Mouse (Mus musculus): Measurements from ENCODE around the gene Sprtn. TPM values are rescaled to one million over a fixed set of nuclear protein-coding genes. Genes with fewer than 3 reads are reported as not detected.

Sprtn gene
- polyA plus RNA-seq (2017; shearing (Covaris generic)), result 3.1 TPM

DNA sequence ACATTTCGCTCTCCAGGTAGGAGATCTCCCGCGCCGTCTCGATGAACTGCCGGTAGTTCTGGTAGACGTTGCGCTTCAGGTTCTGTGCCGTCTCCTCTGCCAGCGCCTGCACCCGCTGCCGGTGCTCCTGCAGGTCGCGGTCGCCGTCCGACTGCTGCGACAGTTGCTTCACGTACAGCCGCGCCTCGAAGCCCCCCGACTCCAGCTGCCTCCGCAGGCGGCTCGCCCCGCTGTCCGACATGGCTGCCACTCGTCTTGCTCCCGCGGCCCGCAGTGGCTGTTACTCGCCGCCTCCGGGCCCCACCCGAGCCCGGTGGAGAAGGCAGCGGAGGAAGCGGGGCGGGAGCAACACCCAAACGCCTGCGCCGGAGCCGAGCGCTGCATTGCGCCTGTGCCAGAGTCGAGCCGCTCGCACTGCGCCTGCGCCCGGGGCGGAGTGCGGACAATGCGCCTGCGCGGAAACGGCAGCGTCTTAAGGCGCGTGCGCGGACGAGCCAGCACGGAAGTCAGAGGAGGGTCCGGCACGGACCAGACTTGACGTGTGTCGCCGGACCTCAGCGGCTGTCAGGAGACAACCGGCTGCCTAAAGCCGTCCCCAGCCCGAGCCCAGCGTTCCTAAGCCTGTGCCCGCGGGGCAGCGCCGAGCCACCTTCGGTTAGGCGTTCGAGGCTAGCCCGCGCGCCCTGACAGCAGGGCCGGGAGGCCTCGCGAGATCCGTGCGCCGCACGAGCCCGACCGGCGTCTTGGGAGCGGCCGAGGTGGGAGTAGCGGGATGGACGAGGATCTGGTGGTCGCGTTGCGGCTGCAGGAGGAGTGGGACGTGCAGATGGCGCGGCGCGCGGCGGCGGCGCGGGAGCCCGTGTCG is at the start of gene Sprtn, which contains the start of gene Exoc8:
Gene Sprtn, plus strand, starts transcription at position 501 of the 865 bp plus-strand sequence.
Gene Exoc8, minus strand, starts transcription at position 320 of the 865 bp plus-strand sequence.

DNA sequence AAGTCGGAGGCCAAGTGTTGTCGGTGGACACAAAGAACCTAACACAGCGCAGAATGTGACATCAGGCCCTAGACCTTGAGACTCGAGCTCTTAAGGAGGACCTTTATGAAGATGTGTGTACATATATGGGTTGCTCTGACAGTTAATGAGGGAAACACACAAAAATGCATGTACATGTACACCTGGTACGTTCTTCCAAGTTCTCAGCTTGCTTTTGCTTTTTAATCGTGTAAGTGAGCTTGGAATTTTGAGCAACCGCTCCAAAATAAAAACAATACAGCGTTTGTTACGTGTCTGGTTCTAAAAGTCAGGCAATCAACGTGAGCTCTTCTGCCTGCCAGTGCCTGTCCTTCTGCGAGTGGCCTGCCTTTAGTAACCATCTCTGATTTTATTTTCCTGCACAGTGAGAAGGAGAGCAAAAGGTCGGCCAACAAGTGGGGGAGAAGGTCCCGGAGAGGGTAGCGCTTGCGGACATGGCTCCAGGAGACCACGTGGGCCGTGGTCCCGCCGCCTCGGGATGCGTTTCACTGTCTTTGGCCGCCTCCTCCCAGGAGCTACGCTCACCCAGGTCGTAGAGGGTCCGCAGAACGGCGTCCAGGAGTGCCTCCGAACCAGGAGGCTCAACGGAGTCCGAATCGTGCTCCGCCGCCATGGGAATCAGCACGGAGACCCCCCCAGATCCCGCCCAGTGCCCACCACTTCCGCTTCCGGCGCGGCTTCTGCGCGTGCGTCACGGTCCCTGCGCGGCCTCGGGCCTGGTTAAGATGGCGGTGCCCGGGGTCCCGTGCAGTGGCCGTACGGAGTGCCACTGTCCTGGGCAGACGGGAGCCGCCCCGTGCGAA is 35.1 kb upstream of the Sprtn start, which contains the start of the genes Gnpat and 2810004N23Rik:
Gene Gnpat, plus strand, starts transcription at position 713 of the 842 bp plus-strand sequence.
Gene 2810004N23Rik, minus strand, starts transcription at position 800 of the 842 bp plus-strand sequence.

DNA sequence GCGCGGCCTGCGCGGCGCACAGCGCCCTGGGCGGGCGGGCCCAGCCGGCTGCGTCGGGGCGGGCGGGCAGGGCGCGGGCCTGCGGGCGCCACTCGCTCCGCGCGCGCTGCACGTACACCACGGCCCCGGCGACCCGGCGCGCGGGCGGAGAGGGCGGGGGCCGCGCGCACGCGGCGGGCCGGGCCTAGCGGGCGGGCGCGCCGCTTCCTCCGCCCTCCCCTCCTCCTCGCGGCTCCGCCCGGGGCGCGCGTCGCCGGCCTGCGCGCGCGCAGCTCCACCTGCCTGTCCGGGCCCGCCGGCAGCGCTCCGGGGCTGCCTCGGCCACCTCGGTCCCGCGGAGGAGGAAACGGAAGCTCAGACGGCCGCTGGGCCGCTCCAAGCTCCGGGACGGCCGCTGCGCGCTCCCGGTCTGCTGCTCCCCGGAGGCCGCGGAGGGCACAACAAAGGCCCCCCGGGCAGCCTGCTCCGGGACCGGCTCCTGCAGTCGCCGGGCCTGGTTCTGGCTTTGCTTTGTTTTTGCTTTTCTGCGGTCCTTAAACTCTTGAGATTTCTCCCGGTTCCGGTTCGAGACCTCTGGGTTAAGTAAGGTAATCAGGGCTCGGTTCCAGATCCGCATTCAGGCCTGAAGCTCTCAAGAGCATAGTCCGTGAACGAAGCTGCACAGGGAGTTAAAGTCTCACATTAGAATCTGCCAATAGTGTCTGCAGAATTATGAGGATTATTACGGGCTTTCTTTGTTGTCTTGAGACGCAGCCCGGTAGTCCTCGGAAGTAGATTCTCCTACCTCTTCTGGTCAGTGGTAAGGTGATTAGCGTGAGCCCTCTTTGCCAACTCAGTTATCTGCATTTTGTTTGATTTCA is 51.8 kb downstream of the Sprtn start, which contains the start of gene Egln1:
Gene Egln1, minus strand, starts transcription at position 116 of the 860 bp plus-strand sequence.

Other genes with a start within 250 kb of the Sprtn start
- gene 2310022B05Rik, start 234.5 kb upstream of the Sprtn start, polyA plus RNA-seq (2017; shearing (Covaris generic)), result 0.84 TPM
- 32.4 TPM for gene Ttc13, start 175.9 kb upstream of the Sprtn start, polyA plus RNA-seq (2017; shearing (Covaris generic))
- 21.2 TPM for gene Arv1, start 175.7 kb upstream of the Sprtn start, polyA plus RNA-seq (2017; shearing (Covaris generic))
- 1.8 TPM for gene Fam89a, start 146.1 kb upstream of the Sprtn start, polyA plus RNA-seq (2017; shearing (Covaris generic))
- gene Trim67, start 104.8 kb upstream of the Sprtn start, polyA plus RNA-seq (2017; shearing (Covaris generic)), result not detected
- gene Gnpat, start 34.9 kb upstream of the Sprtn start, polyA plus RNA-seq (2017; shearing (Covaris generic)), result 112 TPM
- 34.8 TPM for gene 2810004N23Rik, start 34.8 kb upstream of the Sprtn start, polyA plus RNA-seq (2017; shearing (Covaris generic))
- gene Exoc8, start 181 bp upstream of the Sprtn start, polyA plus RNA-seq (2017; shearing (Covaris generic)), result 2.3 TPM
- gene Egln1, start 51.4 kb downstream of the Sprtn start, polyA plus RNA-seq (2017; shearing (Covaris generic)), result 4.4 TPM
- gene Tsnax, start 115.1 kb downstream of the Sprtn start, polyA plus RNA-seq (2017; shearing (Covaris generic)), result 52.3 TPM
- 0.15 TPM for gene Disc1, start 156.3 kb downstream of the Sprtn start, polyA plus RNA-seq (2017; shearing (Covaris generic))

Measured in activated CD4-positive, CD25-positive, alpha-beta regulatory T cell, adult 9 weeks (primary cell).